Mouse (Mus musculus): Measurements from ENCODE around the gene Dll4. TPM values are rescaled to one million over a fixed set of nuclear protein-coding genes. Genes with fewer than 3 reads are reported as not detected.

Dll4 gene
- polyA plus RNA-seq, 1 experiment, result 18.9 TPM

DNA sequence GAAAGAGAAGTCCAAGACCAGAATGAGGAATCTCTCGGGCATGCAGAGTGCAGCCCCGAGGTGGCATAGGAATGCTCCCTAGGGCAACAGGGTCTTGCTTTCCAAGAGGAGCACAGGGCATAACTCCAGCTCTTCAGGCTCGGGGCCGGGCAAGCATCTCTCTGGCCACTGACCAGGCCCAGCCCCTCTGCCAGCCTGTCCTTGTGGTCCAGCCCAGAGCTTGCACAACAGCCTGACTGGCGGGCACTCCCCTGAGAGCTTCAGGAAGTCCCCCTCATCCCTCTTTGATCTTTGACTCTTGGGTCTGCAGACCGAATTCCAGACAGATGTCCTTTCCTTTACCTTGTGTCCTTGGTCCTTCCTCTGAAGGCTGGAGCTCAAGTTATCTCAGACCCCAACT, 22.7 kb upstream of the Dll4 start:
- H3K27ac ChIP-seq (ENCODE audit: control insufficient read depth, insufficient read depth, low read length), result no peak overlapping the region
- WGBS, result 87% methylated on average over 6 of the region's 6 CpGs
- H3K4me3 ChIP-seq (ENCODE audit: control insufficient read depth, insufficient read depth, low read length), result no peak overlapping the region
- peaks cover 2% of the 10 kb centered on the region for H3K36me3 ChIP-seq (ENCODE audit: control insufficient read depth, insufficient read depth, low read length)
- H3K27me3 ChIP-seq (ENCODE audit: control insufficient read depth, insufficient read depth, low read length), result no peaks in the 10 kb centered on the region
- no peak for DNase-seq
- TF ChIP-seq CTCF (IDR thresholded peaks at IDR 0.05; ENCODE audit: borderline replicate concordance, control insufficient read depth, extremely low read depth, insufficient read depth, low read length, poor library complexity), result no peak
- TF ChIP-seq POLR2A (IDR thresholded peaks at IDR 0.05; ENCODE audit: control insufficient read depth, extremely low read depth, insufficient read depth, low read length, poor library complexity), result no peak
- peaks cover 19% of the 10 kb centered on the region for H3K4me1 ChIP-seq (replicated peaks; ENCODE audit: control insufficient read depth, insufficient read depth, low read length)

DNA sequence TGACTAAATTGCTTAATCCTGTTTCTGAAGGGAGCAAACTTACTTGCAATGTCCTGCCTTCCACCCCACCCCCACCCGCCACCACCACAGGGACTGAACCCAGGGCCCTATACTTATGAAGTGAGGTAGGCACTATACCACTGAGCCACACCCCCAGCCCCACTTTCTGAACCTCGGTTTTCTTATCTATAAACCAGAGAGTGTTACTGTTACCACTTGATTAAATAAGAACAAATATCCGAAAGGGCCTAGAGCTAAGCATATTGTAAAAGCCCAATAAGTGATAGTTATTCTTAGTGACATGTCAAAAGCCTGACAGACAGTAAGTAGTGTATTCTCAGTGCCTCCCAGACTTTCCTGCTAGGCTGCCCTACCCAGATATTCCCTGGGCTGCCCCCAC, 21.2 kb upstream of the Dll4 start:
- no peak for DNase-seq
- 76% methylated on average over 3 of the region's 3 CpGs for WGBS
- Histone ChIP-seq H3K4me1 (replicated peaks; ENCODE audit: control insufficient read depth, insufficient read depth, low read length) (peaks cover 19% of the 10 kb centered on the region), H3K36me3 (ENCODE audit: control insufficient read depth, insufficient read depth, low read length) (no peaks in the 10 kb centered on the region), H3K27me3 (ENCODE audit: control insufficient read depth, insufficient read depth, low read length) (no peaks in the 10 kb centered on the region), H3K4me3 (ENCODE audit: control insufficient read depth, insufficient read depth, low read length) (no peak overlapping the region), H3K27ac (ENCODE audit: control insufficient read depth, insufficient read depth, low read length) (no peak overlapping the region)
- TF ChIP-seq CTCF (IDR thresholded peaks at IDR 0.05; ENCODE audit: borderline replicate concordance, control insufficient read depth, extremely low read depth, insufficient read depth, low read length, poor library complexity) (no peak), POLR2A (IDR thresholded peaks at IDR 0.05; ENCODE audit: control insufficient read depth, extremely low read depth, insufficient read depth, low read length, poor library complexity) (no peak)

DNA sequence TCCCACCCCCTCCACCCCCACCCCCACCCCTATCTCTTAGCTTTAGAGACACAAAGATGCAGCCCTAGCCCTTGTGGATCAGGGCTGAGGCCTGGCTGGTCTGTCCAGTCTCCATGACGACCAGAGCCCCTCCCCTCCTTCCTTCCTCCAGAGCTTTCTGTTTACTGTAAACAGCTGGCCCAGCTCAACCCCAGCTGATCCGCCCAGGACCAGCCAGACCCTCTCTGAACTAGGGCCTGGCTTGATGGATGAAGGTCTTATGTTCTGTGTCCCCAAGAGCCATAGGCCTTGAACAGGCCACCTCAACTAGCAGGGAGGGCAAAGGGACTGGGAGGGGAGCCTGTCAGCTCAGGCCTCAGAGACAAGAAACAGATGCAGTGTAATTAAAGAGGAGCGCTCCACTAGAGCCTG, 20.8 kb upstream of the Dll4 start:
- WGBS, result 79% methylated on average over 3 of the region's 3 CpGs
- H3K27me3 ChIP-seq (ENCODE audit: control insufficient read depth, insufficient read depth, low read length), result no peaks in the 10 kb centered on the region
- H3K4me3 ChIP-seq (ENCODE audit: control insufficient read depth, insufficient read depth, low read length), result no peak overlapping the region
- no peak for TF ChIP-seq POLR2A (IDR thresholded peaks at IDR 0.05; ENCODE audit: control insufficient read depth, extremely low read depth, insufficient read depth, low read length, poor library complexity)
- no peak for TF ChIP-seq CTCF (IDR thresholded peaks at IDR 0.05; ENCODE audit: borderline replicate concordance, control insufficient read depth, extremely low read depth, insufficient read depth, low read length, poor library complexity)
- H3K27ac ChIP-seq (ENCODE audit: control insufficient read depth, insufficient read depth, low read length), result no peak overlapping the region
- no peak for DNase-seq
- peaks cover 16% of the 10 kb centered on the region for H3K4me1 ChIP-seq (replicated peaks; ENCODE audit: control insufficient read depth, insufficient read depth, low read length)
- no peaks in the 10 kb centered on the region for H3K36me3 ChIP-seq (ENCODE audit: control insufficient read depth, insufficient read depth, low read length)

DNA sequence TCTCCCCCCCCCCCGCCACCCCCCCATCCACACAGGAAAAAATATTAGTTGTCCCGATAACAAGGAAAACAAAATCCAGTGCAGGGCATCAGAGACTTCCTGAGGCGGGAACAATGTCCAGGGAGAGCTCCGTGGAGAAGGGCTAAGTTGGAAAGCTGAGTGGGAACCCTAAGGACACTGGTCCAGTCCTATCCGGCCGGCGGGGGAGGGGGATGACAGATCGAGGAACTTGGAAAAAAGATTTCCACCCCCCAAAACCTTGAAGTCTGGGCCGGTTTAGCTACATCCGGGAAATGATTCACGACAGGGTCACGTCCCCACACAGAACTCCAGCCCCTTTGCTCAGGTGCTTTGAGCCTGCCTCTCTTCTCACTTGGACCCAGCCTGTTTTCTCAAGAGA, 14.0 kb upstream of the Dll4 start:
- 89% methylated on average over 12 of the region's 12 CpGs for WGBS
- Histone ChIP-seq H3K36me3 (ENCODE audit: control insufficient read depth, insufficient read depth, low read length) (no peaks in the 10 kb centered on the region), H3K4me1 (replicated peaks; ENCODE audit: control insufficient read depth, insufficient read depth, low read length) (no peaks in the 10 kb centered on the region), H3K27ac (ENCODE audit: control insufficient read depth, insufficient read depth, low read length) (no peak overlapping the region), H3K27me3 (ENCODE audit: control insufficient read depth, insufficient read depth, low read length) (no peaks in the 10 kb centered on the region), H3K4me3 (ENCODE audit: control insufficient read depth, insufficient read depth, low read length) (no peak overlapping the region)
- no peak for DNase-seq
- TF ChIP-seq CTCF (IDR thresholded peaks at IDR 0.05; ENCODE audit: borderline replicate concordance, control insufficient read depth, extremely low read depth, insufficient read depth, low read length, poor library complexity) (no peak), POLR2A (IDR thresholded peaks at IDR 0.05; ENCODE audit: control insufficient read depth, extremely low read depth, insufficient read depth, low read length, poor library complexity) (no peak)

DNA sequence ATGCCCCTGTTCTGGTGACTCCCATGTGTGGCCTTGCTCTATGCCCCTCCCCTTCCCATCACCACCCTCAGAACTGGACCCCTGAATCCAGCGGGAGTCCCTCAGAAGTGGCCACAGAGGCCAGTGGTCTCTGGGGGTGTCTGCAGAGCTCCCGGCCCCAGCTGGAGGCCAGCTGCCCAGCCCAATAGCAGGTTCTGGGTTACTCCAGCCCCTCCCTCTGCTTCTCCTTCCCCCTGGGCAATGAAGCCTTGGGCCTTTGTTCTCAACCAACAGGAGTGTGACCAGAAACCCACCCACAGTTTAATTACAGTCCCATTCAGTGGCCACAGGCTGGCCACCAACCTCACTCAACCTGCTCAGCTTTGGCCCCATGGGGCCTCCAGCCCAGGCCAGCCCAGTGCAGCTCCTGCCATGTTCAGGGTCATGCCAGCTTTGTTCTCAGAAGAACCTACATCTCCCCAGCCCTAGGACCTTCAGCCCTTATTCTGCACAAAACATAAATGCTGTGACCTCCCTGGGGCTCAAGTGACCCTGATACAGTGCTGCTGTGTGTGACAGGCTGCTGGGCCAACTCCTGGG, 13.1 kb upstream of the Dll4 start:
- WGBS, result 92% methylated on average over 2 of the region's 2 CpGs
- TF ChIP-seq CTCF (IDR thresholded peaks at IDR 0.05; ENCODE audit: borderline replicate concordance, control insufficient read depth, extremely low read depth, insufficient read depth, low read length, poor library complexity) (no peak), POLR2A (IDR thresholded peaks at IDR 0.05; ENCODE audit: control insufficient read depth, extremely low read depth, insufficient read depth, low read length, poor library complexity) (no peak)
- no peak for DNase-seq
- no peaks in the 10 kb centered on the region for H3K27me3 ChIP-seq (ENCODE audit: control insufficient read depth, insufficient read depth, low read length)
- no peaks in the 10 kb centered on the region for H3K36me3 ChIP-seq (ENCODE audit: control insufficient read depth, insufficient read depth, low read length)
- H3K4me3 ChIP-seq (ENCODE audit: control insufficient read depth, insufficient read depth, low read length), result no peak overlapping the region
- no peaks in the 10 kb centered on the region for H3K4me1 ChIP-seq (replicated peaks; ENCODE audit: control insufficient read depth, insufficient read depth, low read length)
- H3K27ac ChIP-seq (ENCODE audit: control insufficient read depth, insufficient read depth, low read length), result no peak overlapping the region

DNA sequence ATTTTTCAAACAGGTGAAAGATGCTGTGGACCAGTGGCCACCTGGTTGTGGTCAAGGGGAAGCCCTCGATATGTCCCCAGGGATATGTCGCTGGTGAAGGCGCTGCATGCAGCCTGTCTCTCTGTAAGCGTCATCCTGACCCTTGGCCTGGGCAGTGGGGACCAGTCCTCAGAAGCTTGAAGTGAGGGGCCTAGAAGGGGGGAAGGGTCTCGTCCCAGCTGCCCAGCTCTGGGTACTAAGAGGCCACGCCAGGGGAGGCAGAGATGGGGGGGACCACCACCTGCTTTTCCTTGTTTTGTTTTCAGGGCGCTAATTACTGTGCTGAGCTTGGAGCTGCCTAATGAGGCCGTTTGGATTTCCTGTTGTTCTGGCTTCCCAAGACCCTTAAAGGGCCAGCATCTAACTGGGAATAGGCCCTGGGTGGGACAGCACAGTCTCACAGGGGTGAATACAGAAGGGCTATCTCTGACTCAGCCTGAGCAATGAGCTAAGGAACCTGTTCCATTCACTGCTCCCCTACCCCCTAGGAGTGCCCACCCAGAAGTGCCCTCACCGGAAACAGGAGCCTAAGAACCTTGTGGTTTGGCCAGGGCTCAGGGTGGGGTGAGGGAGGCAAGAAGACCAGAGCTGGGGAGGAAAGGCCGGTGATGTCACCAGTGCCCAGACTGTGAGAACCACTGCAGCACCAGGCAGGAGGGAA, 11.7 kb upstream of the Dll4 start:
- no peak overlapping the region for H3K4me3 ChIP-seq (ENCODE audit: control insufficient read depth, insufficient read depth, low read length)
- DNase-seq, result no peak
- H3K4me1 ChIP-seq (replicated peaks; ENCODE audit: control insufficient read depth, insufficient read depth, low read length), result no peaks in the 10 kb centered on the region
- WGBS, result 72% methylated on average over 10 of the region's 10 CpGs
- H3K27me3 ChIP-seq (ENCODE audit: control insufficient read depth, insufficient read depth, low read length), result no peaks in the 10 kb centered on the region
- no peak for TF ChIP-seq CTCF (IDR thresholded peaks at IDR 0.05; ENCODE audit: borderline replicate concordance, control insufficient read depth, extremely low read depth, insufficient read depth, low read length, poor library complexity)
- no peak for TF ChIP-seq POLR2A (IDR thresholded peaks at IDR 0.05; ENCODE audit: control insufficient read depth, extremely low read depth, insufficient read depth, low read length, poor library complexity)
- no peak overlapping the region for H3K27ac ChIP-seq (ENCODE audit: control insufficient read depth, insufficient read depth, low read length)
- no peaks in the 10 kb centered on the region for H3K36me3 ChIP-seq (ENCODE audit: control insufficient read depth, insufficient read depth, low read length)

Measured in thymus, adult 2 months (tissue).